Mouse (Mus musculus) left cerebral cortex, adult 9 months (tissue): Measurements from ENCODE around the gene Poc1b.

ENCODE experiments used
- DNase-seq, 2 experiments: peaks; one replicate each; pipeline ENCODE4 v3.0.0; 2022; ENCODE audit warnings: low spot score in 2 of 2

Poc1b gene

DNA sequence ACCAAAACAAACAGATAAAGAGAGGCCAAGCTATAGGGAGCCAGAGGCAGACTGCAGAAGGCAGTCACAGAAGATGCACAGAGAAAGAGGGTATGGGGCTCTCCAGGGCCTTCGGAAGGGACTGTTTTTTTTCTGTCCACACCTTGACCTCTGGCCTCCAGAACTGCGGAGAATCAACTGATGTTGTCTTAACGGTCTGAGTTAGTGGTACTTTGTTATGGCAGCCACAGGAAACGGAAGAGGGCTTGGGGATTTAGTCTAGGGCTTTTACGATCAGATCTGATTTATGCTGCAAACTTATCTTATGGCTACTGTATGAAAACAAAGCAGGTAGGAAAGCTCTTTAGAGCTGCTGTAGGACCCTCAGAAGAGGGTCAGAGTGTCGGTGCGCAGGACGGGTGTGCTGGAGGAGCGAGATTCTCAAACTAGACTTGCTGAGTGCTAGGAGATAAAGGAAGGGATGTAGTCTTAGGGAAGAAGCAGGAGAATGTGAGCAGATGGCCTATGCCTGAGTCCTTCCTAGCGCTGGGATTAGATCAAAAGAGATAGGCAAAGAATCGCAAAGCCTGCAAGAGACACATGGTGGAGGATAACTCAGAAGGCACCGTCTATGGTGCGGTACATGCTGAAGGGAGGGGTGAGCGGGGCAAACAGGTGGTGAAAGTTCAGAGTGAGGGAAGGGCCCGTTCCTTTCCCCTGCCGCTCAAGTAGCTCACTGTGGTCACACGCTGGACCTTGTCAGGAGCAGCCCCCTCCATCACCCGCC lies 8.8 kb downstream of the Poc1b start:
- no peak for DNase-seq

DNA sequence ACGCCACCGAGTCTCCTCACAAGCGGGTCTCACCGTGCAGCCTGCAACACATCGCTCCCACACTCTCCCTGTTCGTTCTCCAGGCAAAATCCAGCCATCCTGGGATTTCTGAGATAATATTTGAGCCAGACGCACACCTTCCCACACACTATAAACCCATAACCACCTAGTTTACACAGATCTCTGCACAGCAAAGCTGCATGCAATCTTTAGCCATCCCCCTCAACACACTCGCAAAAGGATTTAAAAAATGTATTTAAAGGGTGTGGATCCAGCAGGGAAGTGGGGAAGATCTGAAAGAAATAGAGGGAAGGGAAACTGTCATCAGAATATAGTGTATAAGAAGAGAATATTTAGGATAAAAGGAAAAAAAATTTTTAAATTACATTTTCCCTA lies 9.4 kb downstream of the Poc1b start:
- DNase-seq, result no peak

DNA sequence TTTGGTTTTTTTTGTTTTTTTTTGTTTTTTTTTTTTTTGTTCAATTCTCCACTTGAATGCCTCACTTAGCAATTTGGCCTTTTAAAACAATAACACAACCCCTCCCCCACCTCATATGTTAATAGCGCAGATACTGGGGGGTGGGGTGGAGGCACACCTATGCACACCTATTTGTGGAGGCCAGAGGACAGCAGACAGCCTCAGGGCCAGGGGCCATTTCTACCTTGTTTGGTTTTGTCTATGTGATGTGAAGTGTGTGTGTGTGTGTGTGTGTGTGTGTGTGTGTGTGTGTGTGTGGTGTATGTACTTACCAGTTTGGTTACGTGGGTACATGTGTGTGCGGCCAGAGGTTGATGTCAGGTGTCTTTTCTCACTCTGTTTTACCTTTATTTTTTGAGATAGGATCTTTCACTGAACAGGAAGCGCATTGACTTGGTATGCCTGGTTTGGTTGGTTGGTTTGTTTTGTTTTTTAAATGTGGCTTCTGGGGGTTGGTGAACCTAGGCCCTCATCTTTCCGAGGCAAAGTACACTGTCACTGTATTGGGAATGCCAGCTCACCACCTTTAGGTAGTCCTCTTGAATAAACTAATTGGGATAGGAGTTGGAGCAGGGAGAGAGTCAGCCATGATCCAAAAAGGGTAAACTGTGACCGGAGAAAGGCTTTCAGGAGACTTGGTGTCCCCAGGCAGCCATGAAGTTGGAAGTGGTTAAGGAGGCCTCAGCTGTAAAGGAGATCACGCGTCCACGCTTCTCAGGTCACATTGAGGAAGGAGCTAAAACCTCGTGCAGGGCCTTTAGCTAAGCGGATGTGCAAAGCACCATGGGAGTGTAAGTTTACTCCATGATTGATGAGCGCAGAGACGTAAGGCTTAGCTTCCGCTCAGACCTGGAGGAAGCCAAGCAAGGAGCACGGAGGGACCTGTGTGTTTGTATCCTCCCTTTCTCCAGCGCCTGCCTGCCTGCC lies 10.1 kb downstream of the Poc1b start:
- DNase-seq, result no peak

DNA sequence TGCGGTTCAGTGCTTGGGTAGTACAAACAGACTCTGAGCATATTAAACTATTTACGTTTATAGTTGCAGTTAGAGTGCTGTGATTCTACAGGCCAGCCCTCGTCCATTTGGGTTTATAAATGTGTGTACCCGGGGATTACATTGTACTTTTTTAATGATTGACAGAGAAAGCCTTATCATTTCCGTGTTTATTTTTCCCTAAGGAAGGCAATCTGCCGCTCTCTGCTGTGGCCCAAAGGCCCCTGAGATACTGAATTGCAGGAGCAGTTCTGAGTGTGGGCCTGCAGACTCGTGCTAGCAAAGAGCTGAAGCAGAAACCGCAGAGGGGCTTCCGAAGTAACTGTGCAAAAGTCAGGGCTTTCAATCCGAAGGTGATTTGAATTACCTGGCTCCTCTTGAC lies 11.0 kb downstream of the Poc1b start:
- DNase-seq, result no peak

DNA sequence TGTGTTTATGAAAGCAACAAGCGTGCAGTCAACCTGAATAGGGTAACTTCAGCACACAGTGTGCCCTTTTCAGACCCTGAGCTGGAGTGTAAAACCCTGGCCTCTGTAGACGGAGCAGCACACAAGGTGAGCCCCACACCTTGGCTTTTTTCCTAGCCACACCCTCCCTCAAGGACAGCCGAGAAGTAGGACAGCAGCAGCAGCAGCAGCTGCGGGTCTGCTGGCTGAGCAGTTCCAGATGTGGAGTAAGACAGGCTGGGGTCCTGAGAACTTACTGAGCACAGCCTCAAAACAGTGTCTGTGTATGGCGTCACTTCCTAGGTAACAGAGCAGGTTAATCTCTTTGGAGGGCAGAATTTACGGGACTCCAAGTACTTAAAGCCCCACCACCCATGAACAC lies 11.9 kb downstream of the Poc1b start:
- no peak for DNase-seq

DNA sequence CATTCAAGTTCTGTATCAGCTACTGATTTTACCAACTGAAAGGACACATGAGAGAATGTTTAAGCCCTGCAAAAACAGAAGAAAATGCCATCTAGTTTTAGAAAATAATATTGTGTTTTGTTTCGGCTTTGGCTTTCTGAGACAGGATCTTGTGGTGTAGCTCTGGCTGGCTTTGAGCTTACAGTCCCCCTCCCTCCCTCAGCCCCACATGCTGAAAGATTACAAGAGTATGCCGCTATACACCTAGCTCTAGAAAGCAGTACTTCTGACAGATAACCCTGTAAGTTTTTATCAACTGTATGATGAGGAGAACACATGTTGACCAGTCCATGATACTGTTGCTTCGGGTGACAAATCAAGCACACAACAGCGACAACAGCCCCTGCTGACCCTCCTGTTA lies 12.6 kb downstream of the Poc1b start:
- DNase-seq, result no peak

DNA sequence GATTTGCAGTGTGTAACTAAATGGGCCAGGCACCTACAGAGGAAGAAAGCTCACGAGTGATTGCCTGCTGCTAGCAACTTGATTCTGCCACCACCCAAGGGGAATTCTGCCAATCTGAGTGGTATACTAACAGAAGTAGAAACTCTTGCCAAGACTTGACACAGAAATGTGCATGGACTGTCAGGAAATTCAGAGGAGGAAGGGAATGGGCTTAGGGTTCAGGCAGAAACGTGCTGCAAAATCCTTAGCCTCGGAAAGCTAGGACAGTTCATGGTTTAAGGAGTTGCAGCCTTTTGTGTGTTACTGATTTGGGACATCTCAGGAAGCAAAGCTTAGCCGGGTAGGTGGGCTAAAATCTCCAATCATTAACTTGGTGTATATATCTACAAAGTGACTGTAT lies 19.4 kb downstream of the Poc1b start, which contains the start of gene Phxr2:
Gene Phxr2, minus strand, starts transcription at position 101 of the 400 bp plus-strand sequence.
- no peak for DNase-seq

DNA sequence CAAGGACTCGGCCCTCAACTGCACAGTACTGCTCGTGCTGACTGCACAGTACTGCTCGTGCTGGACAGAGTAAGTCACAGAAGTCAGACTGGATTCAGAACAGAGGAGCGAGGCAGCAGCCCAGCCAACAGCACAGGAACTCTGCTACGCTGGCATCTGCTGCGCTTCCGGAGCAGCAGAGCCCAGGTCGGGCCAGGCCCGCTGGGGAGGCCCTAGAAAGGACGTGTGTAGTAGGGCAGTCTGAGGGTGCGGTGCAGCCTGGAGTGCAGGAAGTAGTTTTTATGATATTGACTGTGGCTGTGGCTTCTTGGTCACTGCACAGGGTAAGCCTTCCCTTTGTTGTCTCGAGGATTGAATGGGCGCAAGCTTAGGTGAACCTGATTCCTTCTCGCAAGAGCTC lies 20.1 kb downstream of the Poc1b start:
- DNase-seq, result no peak

DNA sequence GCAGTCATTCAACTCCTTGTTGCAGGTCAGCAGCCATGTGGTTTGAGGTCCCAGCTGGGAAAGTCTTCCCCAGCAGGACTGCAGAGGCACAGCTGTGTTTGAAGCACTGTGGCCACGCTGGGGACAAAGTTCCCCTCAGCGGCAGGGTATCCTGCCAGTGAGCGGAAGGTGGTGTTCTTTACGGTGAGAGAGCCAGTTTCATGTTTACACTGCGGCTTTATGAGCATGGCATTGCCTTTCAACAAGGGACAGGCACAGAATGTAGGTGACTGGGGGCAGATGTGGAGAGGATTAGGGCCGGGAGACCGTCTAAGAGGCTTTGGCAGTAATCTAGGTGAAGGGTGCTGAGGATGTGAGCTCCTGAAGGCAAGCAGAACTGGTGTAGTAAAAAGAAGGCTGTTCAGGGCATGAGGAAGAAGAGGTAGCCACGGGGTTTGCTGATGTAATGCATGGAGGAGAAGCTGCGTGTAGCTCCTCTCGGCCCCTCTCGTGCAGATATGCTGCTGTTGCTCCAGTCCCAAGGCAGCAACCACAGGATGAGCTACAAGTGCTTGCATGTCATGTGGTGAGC lies 20.9 kb downstream of the Poc1b start:
- DNase-seq, result no peak

DNA sequence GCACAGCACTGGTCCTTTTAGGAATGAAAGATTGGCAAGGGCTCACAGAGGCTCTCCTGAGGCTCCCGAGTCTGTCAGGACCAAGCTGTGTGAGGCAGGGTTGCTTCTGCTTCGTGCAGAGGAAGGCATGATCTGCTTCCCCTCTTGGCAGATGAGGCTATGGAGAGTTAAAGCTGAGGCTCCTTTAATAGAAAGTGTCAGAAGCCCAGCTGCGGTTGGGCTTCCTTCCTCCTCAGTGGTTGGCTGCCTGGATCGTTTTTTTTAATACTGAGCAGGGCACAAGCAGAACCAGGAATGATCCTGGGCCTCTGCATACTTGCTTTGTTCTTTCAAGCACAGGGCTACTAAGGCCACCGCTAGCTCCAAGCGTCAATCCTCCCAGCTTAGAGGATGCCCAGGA lies 23.8 kb downstream of the Poc1b start:
- DNase-seq, result no peak

DNA sequence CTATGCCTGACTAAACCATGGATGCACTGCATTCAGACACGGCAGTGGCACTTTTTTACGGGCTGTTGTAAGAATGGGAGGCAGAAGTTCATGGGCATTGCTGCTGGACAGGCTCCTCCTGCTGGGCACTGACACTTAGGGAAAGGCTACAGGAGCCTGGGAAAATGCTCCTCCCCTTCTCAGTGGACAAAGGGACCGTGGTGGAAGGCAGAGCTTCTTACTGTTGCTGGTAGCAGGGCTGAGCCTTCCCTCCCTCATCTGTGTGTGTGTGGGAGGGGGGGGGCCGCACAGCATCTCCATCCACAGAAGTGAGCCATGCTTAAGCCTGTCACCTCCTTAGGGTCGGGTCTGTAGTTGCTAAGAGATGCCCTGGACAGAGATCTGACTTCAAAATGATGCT lies 24.5 kb downstream of the Poc1b start:
- DNase-seq, result no peak

DNA sequence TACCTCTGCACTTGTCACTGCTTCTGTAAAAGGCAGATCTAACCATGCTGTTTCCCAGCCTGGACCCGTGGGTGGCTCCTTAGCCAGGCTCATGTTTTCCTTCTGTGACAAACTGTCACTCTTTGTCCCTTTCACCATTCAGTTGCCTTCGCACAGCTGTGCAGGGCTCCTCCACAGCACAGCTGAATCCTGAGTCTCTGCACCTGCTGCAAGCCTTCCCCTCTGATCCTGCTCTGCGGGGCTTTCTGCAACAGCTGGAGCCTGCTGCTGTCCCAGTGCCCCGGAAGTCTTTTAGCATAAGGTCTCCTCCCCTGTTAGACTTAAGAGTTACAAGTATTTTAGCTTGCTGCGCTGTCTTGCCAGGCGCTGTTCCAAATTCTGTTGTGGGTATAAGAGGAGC lies 25.4 kb downstream of the Poc1b start:
- DNase-seq, result no peak

DNA sequence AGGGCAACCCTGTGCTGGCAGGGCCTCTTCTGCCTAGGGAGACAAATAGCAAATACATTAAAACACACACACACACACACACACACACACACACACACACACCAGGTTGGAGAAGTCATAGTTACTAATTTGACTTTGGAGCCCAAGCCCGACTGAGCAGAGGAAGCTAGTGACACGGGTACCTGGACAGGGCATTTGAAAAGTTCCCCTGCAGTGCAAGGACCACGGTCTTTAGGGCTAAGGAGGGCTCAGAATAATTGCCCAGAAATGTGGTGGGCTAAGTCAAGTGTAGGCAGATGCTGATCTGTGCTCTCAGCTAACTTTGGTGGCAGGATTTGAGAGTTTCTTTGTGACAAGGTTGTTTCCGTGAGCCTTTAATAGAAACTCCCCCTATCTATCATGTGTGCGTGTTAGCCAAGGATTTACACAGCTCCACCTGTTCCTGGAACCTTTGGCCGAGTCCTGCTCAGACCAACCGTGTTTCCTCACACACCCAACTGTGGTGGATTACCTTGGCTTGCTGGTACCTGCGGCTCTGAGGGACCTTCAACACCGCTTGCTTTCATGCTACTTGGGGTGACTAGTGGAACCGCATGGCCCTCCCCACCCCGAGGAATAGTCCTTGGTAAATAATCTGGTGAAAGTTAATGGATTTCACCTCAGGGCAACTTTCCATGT lies 25.9 kb downstream of the Poc1b start:
- no peak for DNase-seq

DNA sequence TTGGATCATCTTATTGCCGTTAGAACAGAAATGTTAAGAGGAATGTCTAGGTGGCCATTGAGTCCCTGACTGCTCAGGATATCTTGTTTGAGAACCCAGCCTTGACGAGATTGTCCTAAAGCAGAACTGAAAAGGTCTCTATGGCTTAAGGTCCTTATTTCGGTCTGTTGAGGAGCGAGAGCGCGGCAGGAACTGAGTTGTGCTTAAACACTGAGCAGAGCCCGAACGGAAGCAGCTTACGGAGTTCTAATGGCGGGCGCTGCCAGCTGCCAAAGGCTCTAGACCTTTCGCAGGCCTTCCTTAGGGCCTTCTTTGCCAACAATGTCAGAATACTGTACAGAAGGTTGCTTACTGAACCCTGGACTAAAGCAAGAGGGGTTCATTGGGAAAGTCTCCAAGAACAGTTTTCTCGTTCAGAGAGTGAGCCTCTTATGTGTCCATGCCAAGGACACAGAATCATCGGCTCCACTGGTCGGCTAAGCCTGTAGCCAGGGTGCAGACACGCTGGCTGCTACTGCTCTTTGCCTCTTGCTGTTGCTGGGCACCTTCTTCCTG lies 26.6 kb downstream of the Poc1b start:
- no peak for DNase-seq

DNA sequence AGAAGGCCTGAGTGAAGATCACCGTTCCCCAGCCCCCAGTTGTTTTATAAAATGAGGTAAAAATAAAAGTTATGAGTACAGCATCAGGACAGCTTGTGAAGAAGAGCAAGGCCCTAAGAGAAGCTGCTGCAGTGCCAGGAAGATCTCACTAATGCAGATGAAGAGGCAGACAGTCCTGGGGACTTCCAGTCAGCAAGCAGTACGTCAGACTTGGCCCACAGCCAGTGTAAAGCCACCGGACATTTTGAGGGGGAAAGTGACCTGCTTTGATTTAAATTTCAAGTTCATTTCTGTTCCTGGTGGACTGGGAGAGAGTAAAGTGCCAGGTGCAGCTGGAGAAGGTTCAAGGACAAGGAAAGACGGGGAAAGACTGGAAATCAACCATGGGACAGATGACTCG lies 29.5 kb downstream of the Poc1b start:
- DNase-seq, result no peak

DNA sequence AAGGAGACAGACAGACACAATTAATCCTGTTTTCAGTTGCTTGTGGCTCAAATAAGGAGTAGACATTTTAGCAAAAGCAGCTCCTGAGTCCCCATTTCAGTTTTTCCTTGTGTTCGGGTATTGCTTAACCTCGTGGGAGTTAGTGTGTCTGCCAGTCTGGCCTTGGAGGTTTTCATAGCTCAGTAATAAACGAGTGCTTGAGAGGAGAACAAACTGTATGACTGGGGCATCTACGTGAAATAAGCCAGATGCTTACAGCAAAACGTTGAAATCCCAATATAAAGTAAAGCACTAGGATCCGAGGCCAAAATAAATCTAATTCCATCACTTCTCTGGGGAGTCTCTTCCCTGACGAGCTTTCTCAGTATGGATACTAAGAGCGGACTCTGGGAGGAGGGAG lies 38.8 kb downstream of the Poc1b start:
- DNase-seq, result no peak

DNA sequence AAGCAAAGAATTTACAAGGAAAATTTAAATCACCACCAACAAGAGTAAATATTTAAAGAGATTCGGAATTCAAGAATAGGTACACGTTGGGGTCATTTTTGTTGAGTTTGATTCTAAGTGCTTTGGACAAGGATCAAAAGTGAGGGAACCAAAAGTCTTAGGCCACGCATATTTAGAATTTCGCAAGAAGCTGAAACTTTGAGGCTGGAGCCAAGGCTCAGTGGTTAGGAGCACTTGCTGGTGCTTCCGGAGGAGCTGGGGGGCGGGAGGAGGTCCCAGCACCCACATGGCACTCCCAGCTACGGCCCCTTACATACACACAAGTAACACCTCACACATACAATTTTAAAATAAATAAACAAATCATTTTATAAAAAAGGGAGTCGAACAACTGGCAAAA lies 39.8 kb downstream of the Poc1b start:
- no peak for DNase-seq

DNA sequence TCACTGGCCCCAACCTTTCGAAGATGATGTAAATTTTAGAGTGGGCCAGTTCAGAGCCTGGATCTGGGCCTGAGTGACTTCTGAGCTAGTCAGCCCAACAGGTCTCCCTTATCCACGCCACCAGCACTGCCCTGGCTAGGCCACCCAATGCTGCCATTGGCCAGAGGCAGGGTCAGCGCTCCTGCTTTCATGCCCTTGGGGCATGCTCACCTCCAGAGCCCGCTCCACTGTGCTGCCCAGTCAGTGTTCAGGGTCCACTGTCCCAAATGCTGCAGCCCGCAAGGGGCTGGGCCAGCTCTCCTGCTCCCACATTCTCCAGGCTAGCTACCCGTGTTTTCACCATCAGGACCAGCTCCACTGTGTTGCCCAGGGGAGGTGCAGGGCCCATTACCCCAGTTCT lies 43.2 kb downstream of the Poc1b start:
- DNase-seq, result no peak

DNA sequence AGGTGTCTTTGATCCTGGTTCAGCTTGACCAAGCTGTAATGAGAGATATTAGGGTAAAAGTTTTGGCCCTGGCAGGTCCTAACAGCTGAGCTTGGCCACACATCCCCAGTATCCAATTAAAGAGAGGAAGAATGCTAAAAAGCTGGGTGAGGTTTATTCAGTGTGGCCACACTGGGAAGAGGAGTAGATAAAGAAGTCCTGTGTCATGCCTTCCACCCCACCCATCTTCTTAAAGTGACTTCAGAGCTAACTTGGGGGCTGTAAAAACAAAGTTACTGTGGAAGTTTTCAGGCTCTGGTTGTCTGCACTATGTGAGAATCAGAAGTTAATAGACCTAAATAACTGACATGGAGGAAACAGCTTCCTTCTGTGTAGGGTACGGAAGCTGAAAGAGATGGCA lies 44.7 kb downstream of the Poc1b start:
- no peak for DNase-seq

DNA sequence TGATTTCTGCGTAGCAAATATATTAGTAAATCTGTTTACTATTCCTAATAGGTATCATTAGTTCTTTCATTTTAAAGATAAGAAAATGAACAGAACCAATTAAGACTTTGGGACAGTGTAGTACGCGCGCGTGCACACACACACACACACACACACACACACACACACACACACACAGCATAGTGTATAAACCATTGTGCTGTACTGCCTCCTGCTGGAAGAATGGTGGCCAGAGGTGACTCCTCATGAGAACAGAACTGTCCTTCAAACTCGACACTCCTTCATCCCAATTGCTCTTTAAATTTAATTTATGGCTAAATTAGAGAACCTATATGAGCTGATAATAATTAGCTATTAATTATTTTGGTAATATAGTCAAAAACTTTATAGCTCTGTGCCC lies 45.2 kb downstream of the Poc1b start:
- no peak for DNase-seq

DNA sequence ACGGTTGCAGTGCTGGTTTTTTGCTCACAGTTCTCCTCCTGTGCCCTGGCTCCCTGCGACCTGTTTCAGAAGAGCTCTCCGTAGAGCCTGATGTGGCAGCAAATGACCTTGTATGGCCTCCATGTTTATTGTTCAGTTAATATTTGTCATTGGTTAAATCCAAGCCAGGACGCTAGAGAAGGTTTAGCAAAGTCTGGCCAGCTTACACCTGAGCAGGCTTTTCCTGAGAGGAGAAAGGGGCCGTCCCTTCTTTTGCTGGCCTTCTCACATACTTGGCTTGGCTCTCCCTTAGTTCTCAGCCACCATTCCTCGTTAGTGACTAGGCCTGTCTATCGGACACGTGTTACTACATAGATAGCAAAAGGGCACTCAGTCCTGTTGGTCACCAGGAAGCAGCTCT lies 47.8 kb downstream of the Poc1b start:
- DNase-seq, result no peak

DNA sequence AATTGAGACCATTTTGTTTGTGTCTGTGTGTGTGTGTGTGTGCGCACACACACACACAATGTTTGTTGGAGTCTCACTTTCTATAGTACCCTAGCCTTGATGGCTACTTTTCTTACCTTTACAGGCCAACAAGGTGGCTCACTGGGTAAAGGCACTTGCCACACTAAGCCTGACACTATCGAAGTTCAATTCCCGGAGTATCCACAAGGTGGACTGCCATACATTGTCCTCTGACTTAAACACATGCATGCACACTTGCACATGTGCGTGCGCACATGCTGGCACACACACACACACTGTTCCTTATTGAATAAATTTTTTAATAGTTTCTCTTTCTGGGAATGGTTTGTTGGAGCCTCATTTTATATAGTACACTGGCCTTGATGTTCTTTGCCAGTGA lies 50.0 kb downstream of the Poc1b start:
- no peak for DNase-seq
